Mouse (Mus musculus): ENCODE measurements around the gene Ocln. TPM values are rescaled to one million over a fixed set of nuclear protein-coding genes. Genes with fewer than 3 reads are reported as not detected.

Gene Ocln
- polyA plus RNA-seq, 1 experiment: 0.42 TPM

DNA sequence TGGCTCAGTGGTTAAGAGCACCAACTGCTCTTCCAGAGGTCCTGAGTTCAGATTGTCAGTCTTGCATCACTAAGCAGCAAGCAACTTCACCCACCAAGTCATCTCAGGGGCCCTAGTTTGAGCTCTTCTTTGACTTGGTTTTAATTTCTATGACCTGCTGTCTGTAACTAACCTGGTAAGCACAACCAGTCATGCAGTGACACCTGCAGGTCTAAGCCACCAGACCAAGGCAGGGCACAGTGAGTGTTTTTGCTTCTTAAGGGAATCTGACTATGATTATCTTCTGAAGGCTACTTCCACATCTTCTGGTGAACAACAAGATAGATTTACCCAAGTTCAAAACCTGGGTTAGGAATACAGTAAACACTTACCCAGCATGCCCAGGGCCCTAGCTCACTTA is 27.4 kb upstream of the Ocln start:
- Histone ChIP-seq H3K36me3 (ENCODE audit: control insufficient read depth, insufficient read depth) (no peaks in the 10 kb centered on the region), H3ac (ENCODE audit: control insufficient read depth, insufficient read length, low read depth) (no peak overlapping the region), H3K79me3 (ENCODE audit: low read depth) (no peaks in the 10 kb centered on the region), H3K27me3 (ENCODE audit: control insufficient read depth, insufficient read depth, insufficient read length) (peaks cover 4% of the 10 kb centered on the region), H3K4me3 (ENCODE audit: insufficient read depth, poor library complexity, severe bottlenecking) (no peak overlapping the region), H3K79me2 (ENCODE audit: control insufficient read depth, insufficient read depth) (no peaks in the 10 kb centered on the region)
- TF ChIP-seq MAX (IDR thresholded peaks at IDR 0.05): no peak
- no peak for TF ChIP-seq USF1 (IDR thresholded peaks at IDR 0.05; ENCODE audit: low read depth)
- no peak for TF ChIP-seq CEBPB (IDR thresholded peaks at IDR 0.05; ENCODE audit: low read depth)
- no peak for TF ChIP-seq MYOG (IDR thresholded peaks at IDR 0.05; ENCODE audit: control insufficient read depth, extremely low read depth, insufficient read length)
- no peak for TF ChIP-seq FOSL1 (IDR thresholded peaks at IDR 0.05; ENCODE audit: insufficient read depth, low read length, poor library complexity, severe bottlenecking)

DNA sequence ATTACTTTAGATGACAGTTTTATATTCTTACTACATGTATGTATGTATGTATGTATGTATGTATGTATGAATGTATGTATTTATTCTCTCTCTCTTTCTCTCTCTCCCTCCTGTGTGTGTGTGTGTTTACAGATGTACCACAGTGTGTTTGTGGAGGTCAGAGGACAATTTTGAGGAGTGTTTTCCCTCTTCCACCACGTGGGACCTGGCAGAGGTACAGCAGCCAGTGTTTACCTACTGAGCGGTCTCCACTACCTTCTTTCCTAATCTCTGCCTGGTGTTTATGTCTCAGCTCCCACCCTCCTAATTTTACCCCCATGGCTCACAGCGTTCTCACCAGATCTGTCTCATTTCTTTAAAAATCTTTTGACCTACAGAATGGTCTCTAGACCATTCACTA is 26.7 kb upstream of the Ocln start:
- Histone ChIP-seq H3K4me3 (ENCODE audit: insufficient read depth, poor library complexity, severe bottlenecking) (no peak overlapping the region), H3K27me3 (ENCODE audit: control insufficient read depth, insufficient read depth, insufficient read length) (peaks cover 4% of the 10 kb centered on the region), H3K79me3 (ENCODE audit: low read depth) (no peaks in the 10 kb centered on the region), H3K36me3 (ENCODE audit: control insufficient read depth, insufficient read depth) (no peaks in the 10 kb centered on the region), H3K79me2 (ENCODE audit: control insufficient read depth, insufficient read depth) (no peaks in the 10 kb centered on the region), H3ac (ENCODE audit: control insufficient read depth, insufficient read length, low read depth) (no peak overlapping the region)
- TF ChIP-seq CEBPB (IDR thresholded peaks at IDR 0.05; ENCODE audit: low read depth) (no peak), CTCF (IDR thresholded peaks at IDR 0.05; ENCODE audit: control insufficient read depth, insufficient read depth, insufficient read length) (no peak), MYOD1 (IDR thresholded peaks at IDR 0.05; ENCODE audit: control insufficient read depth, insufficient read length, low read depth) (no peak), MYOG (IDR thresholded peaks at IDR 0.05; ENCODE audit: control insufficient read depth, extremely low read depth, insufficient read length) (no peak), FOSL1 (IDR thresholded peaks at IDR 0.05; ENCODE audit: insufficient read depth, low read length, poor library complexity, severe bottlenecking) (no peak), MAX (IDR thresholded peaks at IDR 0.05) (no peak), USF1 (IDR thresholded peaks at IDR 0.05; ENCODE audit: low read depth) (no peak)

DNA sequence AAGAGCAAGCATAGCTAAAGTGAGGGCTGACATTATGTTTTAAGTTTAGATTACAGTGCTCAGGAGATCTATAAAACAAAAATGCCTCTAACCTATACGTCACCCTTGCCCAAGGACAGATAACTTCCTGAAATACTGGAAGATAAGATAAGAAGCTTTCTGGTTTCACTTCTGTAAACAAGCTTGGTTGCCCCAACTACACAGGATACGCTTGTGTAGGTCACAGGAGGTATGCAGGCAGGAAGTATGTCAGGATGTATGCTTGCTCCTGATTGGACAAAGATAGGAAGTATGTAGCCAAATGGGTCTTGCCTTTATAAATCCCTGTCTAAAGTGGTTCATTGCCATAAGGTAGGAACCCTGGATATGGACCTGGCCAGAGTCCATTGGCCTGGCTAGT is 23.4 kb upstream of the Ocln start:
- TF ChIP-seq CEBPB (IDR thresholded peaks at IDR 0.05; ENCODE audit: low read depth) (no peak), MAX (IDR thresholded peaks at IDR 0.05) (no peak)

DNA sequence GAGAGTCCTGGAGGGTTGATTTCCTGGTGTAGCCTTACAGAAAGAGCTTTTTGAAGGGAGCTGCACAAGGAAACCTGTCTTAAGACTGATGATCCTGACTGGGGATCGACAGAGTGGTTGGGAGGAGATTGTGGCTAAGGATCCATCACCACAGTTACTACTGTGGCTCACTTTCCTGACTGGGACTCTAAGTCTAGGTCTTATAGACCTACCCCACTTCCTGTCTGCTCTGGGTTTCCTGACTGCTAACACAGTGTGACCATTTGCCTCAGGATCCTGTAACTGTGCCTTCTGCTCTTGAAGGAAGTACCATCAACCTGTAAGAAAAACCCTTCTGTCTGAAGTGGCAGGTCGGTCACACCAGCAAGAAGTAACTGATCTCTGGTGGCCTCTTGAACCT is 18.2 kb upstream of the Ocln start:
- H3K36me3 ChIP-seq (ENCODE audit: control insufficient read depth, insufficient read depth): no peaks in the 10 kb centered on the region

More for the DNA sequence above, 23.4 kb upstream of the Ocln start:
- Histone ChIP-seq H3K27me3 (ENCODE audit: control insufficient read depth, insufficient read depth, insufficient read length) (peaks cover 4% of the 10 kb centered on the region), H3K79me2 (ENCODE audit: control insufficient read depth, insufficient read depth) (no peaks in the 10 kb centered on the region), H3K4me3 (ENCODE audit: insufficient read depth, poor library complexity, severe bottlenecking) (no peak overlapping the region), H3K79me3 (ENCODE audit: low read depth) (no peaks in the 10 kb centered on the region), H3K36me3 (ENCODE audit: control insufficient read depth, insufficient read depth) (no peaks in the 10 kb centered on the region), H3ac (ENCODE audit: control insufficient read depth, insufficient read length, low read depth) (no peak overlapping the region)

DNA sequence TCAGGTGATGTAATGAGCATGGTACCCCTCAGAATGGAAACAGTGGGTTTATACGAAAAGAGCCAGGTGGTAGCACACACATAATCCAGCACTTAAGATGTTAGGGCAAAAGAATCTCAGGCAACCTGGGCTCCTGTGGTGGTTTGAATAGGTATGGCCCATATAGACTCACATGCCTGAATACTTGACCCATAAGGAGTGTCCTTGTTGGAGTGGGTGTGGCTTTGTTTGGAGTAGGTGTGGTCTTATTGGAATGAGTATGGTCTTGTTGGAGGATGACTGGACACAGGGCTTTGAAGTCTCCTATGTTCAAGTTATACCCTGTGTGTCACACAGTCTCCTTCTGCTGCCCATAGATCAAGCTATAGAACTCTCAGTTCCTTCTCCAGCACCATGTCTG is 15.8 kb upstream of the Ocln start:
- no peaks in the 10 kb centered on the region for H3K79me2 ChIP-seq (ENCODE audit: control insufficient read depth, insufficient read depth)
- H3K4me3 ChIP-seq (ENCODE audit: insufficient read depth, poor library complexity, severe bottlenecking): no peak overlapping the region
- TF ChIP-seq FOSL1 (IDR thresholded peaks at IDR 0.05; ENCODE audit: insufficient read depth, low read length, poor library complexity, severe bottlenecking): no peak
- no peaks in the 10 kb centered on the region for H3K36me3 ChIP-seq (ENCODE audit: control insufficient read depth, insufficient read depth)
- H3ac ChIP-seq (ENCODE audit: control insufficient read depth, insufficient read length, low read depth): no peak overlapping the region
- H3K79me3 ChIP-seq (ENCODE audit: low read depth): no peaks in the 10 kb centered on the region
- no peaks in the 10 kb centered on the region for H3K27me3 ChIP-seq (ENCODE audit: control insufficient read depth, insufficient read depth, insufficient read length)

More for the DNA sequence above, 18.2 kb upstream of the Ocln start:
- Histone ChIP-seq H3K27me3 (ENCODE audit: control insufficient read depth, insufficient read depth, insufficient read length) (no peaks in the 10 kb centered on the region), H3K4me3 (ENCODE audit: insufficient read depth, poor library complexity, severe bottlenecking) (no peak overlapping the region), H3K79me3 (ENCODE audit: low read depth) (no peaks in the 10 kb centered on the region), H3ac (ENCODE audit: control insufficient read depth, insufficient read length, low read depth) (no peak overlapping the region), H3K79me2 (ENCODE audit: control insufficient read depth, insufficient read depth) (no peaks in the 10 kb centered on the region)
- no peak for TF ChIP-seq FOSL1 (IDR thresholded peaks at IDR 0.05; ENCODE audit: insufficient read depth, low read length, poor library complexity, severe bottlenecking)
- TF ChIP-seq CEBPB (IDR thresholded peaks at IDR 0.05; ENCODE audit: low read depth): no peak
- TF ChIP-seq MAX (IDR thresholded peaks at IDR 0.05): no peak
- TF ChIP-seq MYOG (IDR thresholded peaks at IDR 0.05; ENCODE audit: control insufficient read depth, extremely low read depth, insufficient read length): no peak
- TF ChIP-seq MYOD1 (IDR thresholded peaks at IDR 0.05; ENCODE audit: control insufficient read depth, insufficient read length, low read depth): no peak
- no peak for TF ChIP-seq CTCF (IDR thresholded peaks at IDR 0.05; ENCODE audit: control insufficient read depth, insufficient read depth, insufficient read length)
- TF ChIP-seq USF1 (IDR thresholded peaks at IDR 0.05; ENCODE audit: low read depth): no peak

DNA sequence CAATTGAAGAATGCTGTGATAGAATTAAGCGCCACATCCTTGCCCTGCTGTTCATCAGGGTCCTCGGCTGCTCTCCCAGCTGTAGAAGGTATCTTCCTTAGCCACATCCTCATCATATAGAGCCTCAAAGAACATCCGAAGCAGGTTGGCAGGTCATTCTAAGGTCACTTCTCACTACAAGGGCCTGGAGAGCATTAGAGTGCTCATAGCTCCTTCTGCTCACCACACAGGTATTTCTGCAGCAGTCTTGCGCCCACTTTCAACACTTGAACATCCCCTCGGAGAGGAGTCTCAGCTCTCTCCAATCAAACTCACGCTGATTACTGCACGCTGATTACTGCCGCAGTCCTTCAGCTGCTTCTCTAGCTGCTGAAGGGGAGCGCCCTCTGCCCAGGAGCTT is 6.9 kb upstream of the Ocln start:
- no peak overlapping the region for H3K4me3 ChIP-seq (ENCODE audit: insufficient read depth, poor library complexity, severe bottlenecking)
- H3K27me3 ChIP-seq (ENCODE audit: control insufficient read depth, insufficient read depth, insufficient read length): no peaks in the 10 kb centered on the region
- H3K36me3 ChIP-seq (ENCODE audit: control insufficient read depth, insufficient read depth): no peaks in the 10 kb centered on the region
- H3K79me3 ChIP-seq (ENCODE audit: low read depth): no peaks in the 10 kb centered on the region
- no peak overlapping the region for H3ac ChIP-seq (ENCODE audit: control insufficient read depth, insufficient read length, low read depth)
- no peaks in the 10 kb centered on the region for H3K79me2 ChIP-seq (ENCODE audit: control insufficient read depth, insufficient read depth)
- no peak for TF ChIP-seq MAX (IDR thresholded peaks at IDR 0.05)
- TF ChIP-seq CEBPB (IDR thresholded peaks at IDR 0.05; ENCODE audit: low read depth): no peak
- TF ChIP-seq CTCF (IDR thresholded peaks at IDR 0.05; ENCODE audit: control insufficient read depth, insufficient read depth, insufficient read length): no peak
- no peak for TF ChIP-seq MYOD1 (IDR thresholded peaks at IDR 0.05; ENCODE audit: control insufficient read depth, insufficient read length, low read depth)
- no peak for TF ChIP-seq MYOG (IDR thresholded peaks at IDR 0.05; ENCODE audit: control insufficient read depth, extremely low read depth, insufficient read length)
- TF ChIP-seq USF1 (IDR thresholded peaks at IDR 0.05; ENCODE audit: low read depth): no peak
- no peak for TF ChIP-seq FOSL1 (IDR thresholded peaks at IDR 0.05; ENCODE audit: insufficient read depth, low read length, poor library complexity, severe bottlenecking)

Data from C2C12 (cell line).